Mouse (Mus musculus): Measurements from ENCODE around the gene Serpina10.
"Not testable (repeated sequence)": the region's sequence is repeated elsewhere in the genome, so short reads cannot be mapped to it uniquely, and the experiment has no call there.

Gene Serpina10

DNA sequence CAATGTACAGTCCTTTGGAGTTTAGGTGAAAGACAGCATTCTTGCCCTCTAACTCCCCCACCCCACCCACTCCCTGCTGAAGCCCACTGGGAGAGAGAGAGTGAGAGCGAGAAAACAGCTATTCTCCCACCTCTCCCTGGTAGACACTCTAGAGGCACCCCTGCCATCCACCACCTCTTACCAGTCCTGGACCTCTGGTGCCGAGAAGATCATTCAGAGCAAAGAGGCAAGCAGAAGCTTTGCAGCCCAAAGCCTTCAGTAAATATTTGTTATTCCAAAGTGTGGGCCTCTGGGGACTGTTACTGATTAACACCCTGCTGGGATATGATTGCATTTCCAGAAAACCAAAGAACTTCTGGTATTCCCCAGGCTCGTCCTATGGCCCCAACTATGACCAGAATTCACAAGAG, at the start of gene Serpina10:
Gene Serpina10 (minus strand): TSS at position 242 of the 410 bp plus-strand sequence.
- DNase-seq = no peak

DNA sequence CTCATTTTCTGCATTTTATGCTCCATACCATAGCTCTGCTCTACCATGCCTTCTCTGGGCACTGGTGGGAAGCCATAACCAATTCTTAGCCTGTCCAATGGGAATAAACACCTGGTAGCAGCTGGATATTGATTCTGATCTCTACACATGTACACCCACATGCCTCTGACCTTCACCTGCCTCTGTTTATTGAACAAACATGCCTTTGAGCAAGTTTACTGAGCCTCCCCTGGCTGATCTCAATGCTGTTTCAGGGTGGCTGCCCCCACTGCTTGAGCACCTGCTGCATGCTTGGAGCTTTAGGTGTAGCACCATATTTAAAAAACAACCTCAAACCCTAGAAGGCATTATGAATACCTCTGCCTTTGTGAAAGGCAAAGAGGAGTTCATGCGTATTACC, 48.6 kb upstream of the Serpina10 start:
- not testable (repeated sequence) for DNase-seq

DNA sequence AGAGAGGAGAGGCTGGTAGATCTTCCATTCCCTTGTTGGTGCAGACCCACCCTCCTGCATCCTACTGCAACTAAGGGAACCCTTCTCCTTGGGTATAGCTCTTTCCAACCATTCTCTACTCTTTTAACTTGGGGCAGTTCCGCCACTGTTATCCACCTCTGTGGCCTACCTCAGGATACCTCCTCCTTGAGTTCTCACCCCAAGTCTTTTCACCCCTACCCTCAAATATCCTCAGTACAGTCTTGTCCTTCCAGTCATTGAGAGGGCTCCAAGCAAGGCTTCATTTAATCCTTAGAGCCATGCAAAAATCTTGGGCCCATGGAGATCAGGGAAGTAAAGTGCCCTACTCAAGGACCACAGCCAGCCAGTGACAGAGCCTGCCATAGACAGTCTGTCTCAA, 44.8 kb upstream of the Serpina10 start, which contains the start of gene Serpina16:
Gene Serpina16 (minus strand): TSS at position 101 of the 400 bp plus-strand sequence.
- DNase-seq = no peak

- no peak for DNase-seq
Observed at GRCm38 (mm10) chr12:103673179-103673578, 41.9 kb upstream of the Serpina10 start.

DNA sequence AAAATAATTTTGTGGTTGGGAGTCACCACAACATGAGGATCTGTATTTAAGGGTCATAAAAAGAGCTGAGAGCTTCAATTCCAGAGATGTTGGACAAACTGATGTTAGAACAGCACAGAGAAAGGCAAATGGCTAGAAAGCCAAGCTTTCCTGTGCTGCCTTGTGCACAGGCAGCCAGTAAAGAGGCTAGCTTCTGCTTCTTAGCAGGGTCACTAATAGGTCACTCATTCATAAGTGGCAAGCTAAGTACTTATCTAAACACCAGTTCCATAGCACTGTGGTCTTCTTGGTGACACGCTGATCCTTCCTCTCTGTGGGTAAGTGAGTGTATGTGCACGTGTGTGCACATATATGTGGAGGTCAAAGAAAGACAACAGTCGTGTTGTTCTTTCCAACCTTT, 40.2 kb upstream of the Serpina10 start:
- no peak for DNase-seq

DNA sequence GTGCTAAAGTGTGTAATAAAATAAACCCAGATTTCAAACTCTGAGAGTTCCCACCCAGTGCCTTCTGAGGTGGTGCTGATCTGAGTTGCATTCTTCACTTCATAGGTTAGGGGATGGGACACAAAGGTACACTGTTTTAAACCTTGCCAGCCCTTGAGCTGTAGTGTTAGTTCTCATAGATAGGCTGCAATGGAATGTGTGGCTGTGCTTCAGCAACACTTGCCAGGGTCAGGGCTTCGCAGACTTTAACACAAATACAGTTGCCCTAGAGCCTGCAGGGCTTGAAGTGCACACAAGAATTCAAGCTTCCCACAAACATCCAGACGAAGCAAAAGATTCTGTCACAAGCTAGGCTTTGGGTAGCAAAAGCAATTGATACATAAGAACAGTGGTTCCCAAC, 39.7 kb upstream of the Serpina10 start:
- DNase-seq = no peak

- DNase-seq = no peak
Observed at GRCm38 (mm10) chr12:103670344-103670743, 39.1 kb upstream of the Serpina10 start.

DNA sequence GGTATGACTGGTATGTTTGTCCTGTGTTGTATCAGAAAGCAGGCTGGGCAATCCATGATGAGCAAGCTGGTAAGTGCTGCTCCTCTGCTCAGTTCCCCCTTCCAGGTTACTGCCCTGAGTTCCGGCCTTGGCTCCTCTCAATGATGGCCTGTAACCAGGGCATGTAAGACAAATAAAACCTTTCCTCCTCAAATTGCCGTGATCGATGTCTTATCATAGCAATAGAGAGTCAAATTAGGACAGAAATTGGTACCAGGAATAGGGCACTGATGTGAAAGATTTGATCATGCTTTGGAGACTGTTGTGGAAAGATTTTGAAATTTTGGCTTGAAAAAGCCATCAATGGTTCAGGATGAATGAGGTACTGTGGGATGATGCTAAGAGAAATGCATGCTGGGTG, 34.0 kb upstream of the Serpina10 start:
- no peak for DNase-seq

GRCm38 (mm10) chr12:103662053-103662452, 30.8 kb upstream of the Serpina10 start:
- DNase-seq = not testable (repeated sequence)

DNA sequence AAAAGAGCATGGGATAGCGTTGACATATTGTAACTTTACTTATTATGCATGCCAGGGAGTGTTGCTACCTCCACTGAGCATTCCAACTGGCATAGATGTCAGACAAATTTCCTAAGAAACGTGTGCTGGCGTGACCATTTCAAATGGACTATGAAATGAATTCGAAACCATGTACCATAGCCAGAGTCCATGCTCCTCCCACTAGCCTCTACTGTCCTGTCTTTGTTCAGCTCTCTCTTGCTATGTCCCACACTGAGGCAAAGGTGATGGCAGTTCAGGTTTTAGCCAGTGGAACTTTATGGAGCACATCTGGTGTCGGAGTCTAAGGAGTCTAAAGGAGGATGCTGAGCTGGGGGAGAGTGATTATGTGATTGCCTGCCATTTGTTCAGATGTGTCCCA, 28.8 kb upstream of the Serpina10 start:
- no peak for DNase-seq

GRCm38 (mm10) chr12:103659171-103659570, 27.9 kb upstream of the Serpina10 start:
- no peak for DNase-seq

DNA sequence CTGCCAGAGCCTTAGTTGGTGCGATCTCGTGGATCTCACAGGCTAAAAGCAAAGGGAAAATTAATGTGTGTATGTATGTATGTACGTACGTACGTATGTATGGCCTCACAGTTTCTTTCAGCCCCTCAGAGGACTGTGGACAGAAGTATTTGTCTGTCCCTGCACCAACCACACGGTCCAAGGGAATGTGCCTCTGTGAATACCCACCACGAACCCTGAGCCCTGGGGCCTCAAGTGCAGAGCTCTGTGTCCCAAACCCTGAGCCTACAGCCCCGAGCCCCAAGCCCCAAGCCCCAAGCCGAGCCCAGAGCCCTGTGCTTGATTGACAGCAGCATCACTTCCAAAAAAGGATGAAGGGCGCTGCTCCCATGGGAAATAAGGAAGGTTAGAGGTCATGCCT, 26.7 kb upstream of the Serpina10 start:
- DNase-seq = no peak

DNA sequence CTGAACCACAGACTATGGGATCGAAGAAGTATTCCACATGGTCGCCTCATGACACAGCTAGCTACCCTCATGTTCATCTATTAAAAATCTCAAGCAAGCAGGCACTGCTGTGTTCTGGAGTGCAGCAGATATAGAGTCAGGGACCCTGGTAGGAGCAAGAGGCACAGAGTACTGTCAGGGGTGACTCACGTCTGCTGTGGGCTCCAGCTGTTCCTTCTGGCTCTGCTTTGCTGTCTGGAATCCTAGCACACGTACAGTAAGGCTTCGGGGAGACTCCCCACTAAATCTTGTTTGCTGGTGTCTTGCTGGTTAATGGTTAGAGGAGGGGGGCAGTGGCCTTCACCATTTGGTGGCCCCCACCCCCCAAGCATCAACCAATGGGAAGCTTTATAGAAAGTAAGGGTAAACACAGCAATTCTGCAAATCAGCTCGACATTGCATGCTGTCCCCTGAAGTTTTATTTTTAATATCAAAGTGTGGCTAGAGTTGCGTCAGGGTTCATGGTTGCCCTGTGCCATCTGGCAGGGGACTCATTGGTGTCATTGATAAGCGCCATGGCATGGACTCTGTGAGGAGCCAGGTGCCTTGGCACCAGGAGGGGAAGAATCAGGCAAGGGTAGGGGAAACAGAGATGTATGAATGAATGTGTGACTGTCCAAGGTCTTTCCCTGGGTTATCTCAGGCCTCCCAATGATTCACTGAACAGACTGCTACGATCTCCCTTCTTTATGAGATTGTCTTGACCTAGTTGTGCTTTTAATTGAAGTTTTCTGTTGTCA, 25.8 kb upstream of the Serpina10 start, which contains the start of gene Serpina6:
Gene Serpina6 (minus strand): TSS at position 365 of the 779 bp plus-strand sequence.
- no peak for DNase-seq

GRCm38 (mm10) chr12:103655123-103656044, 24.1 kb upstream of the Serpina10 start:
- DNase-seq = no peak

DNA sequence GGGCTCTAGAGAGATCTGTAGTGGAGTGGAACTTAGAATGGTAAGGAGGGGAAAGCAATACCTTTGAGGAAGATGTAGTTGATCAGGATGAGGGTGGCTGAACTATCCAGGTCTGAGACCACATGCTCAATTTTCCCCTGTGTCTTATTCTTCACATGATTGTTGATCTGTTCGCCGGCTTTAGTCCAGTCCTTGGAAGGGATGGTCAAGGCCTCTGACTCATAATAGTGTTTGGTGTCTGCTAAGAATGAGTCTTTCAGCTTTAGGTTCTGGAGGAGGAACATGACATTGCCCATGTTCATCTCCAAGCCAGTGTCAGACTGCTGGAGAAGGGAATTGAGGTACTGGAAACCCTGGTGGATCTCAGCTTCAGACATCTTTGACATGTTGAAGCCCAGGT, 22.6 kb upstream of the Serpina10 start:
- no peak for DNase-seq

DNA sequence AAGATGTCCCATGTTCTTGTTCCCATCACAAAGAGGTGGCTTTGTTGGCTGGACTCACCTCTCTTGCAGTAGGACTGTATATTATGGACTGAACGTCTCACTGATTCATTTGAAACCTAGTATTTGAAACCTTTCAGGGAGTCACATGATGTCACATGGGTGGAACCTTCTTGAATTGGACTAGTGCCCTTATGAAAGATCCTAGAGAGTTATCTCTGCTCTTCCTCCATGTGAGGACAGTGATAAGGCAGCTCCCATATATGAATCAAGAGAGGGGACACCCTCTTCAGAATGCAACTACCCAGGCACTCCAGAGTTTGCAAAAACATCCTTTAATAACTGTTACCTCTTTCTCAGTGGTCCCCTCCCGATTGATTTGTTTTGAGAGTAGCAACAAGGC, 15.1 kb upstream of the Serpina10 start:
- no peak for DNase-seq

DNA sequence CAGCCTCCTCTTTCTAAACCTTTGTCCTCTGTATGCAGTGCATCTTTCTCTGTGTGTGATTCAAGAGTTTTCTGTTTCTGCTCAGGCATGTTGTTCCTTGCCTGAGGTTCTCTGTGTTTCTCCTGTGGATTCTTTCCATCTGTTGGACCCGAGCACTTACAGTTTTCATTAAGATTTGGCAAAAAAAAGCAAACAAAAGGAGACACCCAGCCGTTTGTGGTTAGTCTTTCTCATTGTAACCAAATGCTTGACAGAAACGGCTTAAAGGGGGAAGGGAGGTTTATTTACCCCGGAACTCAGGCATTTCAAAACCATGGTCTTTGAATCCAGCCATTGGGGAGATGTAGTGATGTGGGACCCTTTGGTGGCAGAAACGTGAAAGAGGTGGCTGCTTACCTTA, 13.4 kb upstream of the Serpina10 start:
- no peak for DNase-seq

GRCm38 (mm10) chr12:103643818-103644217, 12.6 kb upstream of the Serpina10 start:
- no peak for DNase-seq

DNA sequence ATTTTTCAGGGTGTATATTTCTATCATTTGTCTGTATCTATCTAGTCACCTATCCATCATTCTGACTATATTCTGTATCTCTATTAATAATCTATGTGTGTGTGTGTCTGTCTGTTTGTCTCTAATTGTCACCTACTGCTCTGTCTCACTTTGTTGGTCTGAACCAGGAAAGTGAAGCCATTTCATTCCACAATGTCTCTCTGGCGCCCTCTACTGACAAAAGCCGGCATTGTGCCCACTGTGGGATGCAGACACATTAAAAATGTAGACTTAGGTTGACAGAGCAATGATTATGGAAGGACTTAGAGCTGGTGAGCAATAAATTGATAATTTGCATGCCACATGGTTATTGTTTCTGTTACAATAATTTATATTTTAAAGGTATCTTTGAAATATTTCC, 12.1 kb upstream of the Serpina10 start:
- DNase-seq = peak; percentile 72 to 92

DNA sequence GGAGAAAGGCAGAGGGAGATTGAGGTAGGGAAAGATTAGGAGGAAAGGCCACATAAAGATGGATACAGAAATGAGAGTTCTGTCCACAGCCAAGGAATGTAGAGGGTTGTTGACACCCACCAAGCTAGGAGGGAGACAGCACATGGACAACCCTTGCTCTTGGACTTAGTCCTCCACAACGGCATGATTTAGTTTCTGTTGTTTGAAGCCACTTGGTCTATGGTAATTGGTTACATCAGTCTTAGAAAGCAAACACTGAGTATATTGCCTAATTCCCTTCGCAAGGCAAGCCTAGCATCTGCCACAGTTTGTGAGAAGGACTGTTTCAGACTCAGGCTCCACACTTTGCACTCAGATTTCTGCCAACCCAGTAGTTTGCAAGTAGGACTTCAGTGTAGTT, 4.6 kb upstream of the Serpina10 start:
- no peak for DNase-seq

GRCm38 (mm10) chr12:103634430-103634829, 3.2 kb upstream of the Serpina10 start:
- DNase-seq = no peak

GRCm38 (mm10) chr12:103616860-103617261, 14.4 kb downstream of the Serpina10 start:
- DNase-seq = no peak

GRCm38 (mm10) chr12:103615734-103616133, 15.5 kb downstream of the Serpina10 start:
- DNase-seq = no peak

GRCm38 (mm10) chr12:103615141-103615540, 16.1 kb downstream of the Serpina10 start:
- DNase-seq = no peak

Measured in kidney, postnatal 25 days (tissue).